In the genomic region with DNA sequence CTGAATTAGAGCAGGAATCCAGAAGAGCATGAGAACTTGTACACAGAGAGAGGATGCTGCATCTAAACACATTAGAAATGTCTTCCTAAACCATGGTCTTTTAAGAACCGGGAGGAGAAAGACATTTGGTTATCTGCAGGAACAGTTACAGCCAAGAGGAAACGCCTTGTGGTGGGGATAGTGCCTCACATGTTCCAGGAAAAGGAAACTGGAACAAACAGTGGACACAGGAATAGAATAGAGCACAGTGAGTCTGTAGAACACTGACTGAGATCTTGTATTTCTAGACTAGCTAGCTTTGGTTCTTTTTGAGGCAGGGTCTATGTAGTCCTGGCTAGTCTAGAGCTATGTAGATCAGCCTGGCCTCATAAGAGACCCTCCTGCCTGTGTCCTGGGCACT, we compare ENCODE assay signal across 14 mouse cellular contexts. TPM values are rescaled to one million over a fixed set of nuclear protein-coding genes. Genes with fewer than 3 reads are reported as not detected.
DNase-seq lines count a peak whose midpoint lies in the region; ATAC-seq and TF ChIP-seq lines count a peak whose summit lies in the region.
"Had no signal": no experiment of that assay in that cellular context is flagged by ENCODE, and none has a peak within 500 bp of the region (broad histone marks: within the 10 kb centered on the region; RNA-seq: fewer than 3 reads in every experiment).

No protein-coding gene starts in this region.

- no peak; the same call in 1 of the 2 replicates for TF ChIP-seq CTCF in layer of hippocampus, adult 2 months (conservative IDR thresholded peaks at IDR 0.05)

- H3K4me2 ChIP-seq in heart, embryonic 11.5 days, result no peak overlapping the region
- H3K4me2 ChIP-seq in liver, embryonic 13.5 days, result no peak overlapping the region

- DNase-seq in layer of hippocampus, adult 2 months (ENCODE audit: low spot score in 2 of 2), result no peak
- DNase-seq in layer of hippocampus, adult 8-10 months (ENCODE audit: low spot score in 2 of 2), result no peak
- DNase-seq in liver, embryonic 13.5 days, result no peak
- DNase-seq in skeletal muscle tissue, adult 2 months (ENCODE audit: low read depth, low spot score), result peak; percentile 27
- no peak for DNase-seq in retina, postnatal 1 day
- DNase-seq: adrenal gland, postnatal 25 days; cerebellum, adult 9-11 months; gastrocnemius, postnatal 14 days; kidney, adult 9 months; left cerebral cortex, postnatal 4 days; thymus, postnatal 36 days had no signal

- H3K9me3 ChIP-seq in heart, embryonic 11.5 days (replicated peaks; ENCODE audit: control insufficient read depth, low read length), result no peaks in the 10 kb centered on the region
- no peaks in the 10 kb centered on the region for H3K9me3 ChIP-seq in liver, embryonic 13.5 days (replicated peaks)
- H3K9me3 ChIP-seq: G1E had no signal

- H3K27me3 ChIP-seq in heart, embryonic 11.5 days (ENCODE audit: control insufficient read depth, insufficient read depth, low read length), result no peaks in the 10 kb centered on the region
- H3K27me3 ChIP-seq in liver, embryonic 13.5 days, result no peaks in the 10 kb centered on the region

- H3K27ac ChIP-seq in layer of hippocampus, adult 2 months, result peak overlapping the region; percentile 67; the same call in 1 of the 2 replicates
- H3K27ac ChIP-seq in heart, embryonic 11.5 days (ENCODE audit: low read depth, low read length), result peak overlapping the region; percentile 18
- peak overlapping the region; percentile 63 for H3K27ac ChIP-seq in liver, embryonic 13.5 days

- no peak overlapping the region for H3K4me3 ChIP-seq in layer of hippocampus, adult 2 months
- H3K4me3 ChIP-seq in heart, embryonic 11.5 days (ENCODE audit: low read depth, low read length), result no peak overlapping the region
- no peak overlapping the region for H3K4me3 ChIP-seq in liver, embryonic 13.5 days (replicated peaks)

- peaks cover 40% of the 10 kb centered on the region for H3K36me3 ChIP-seq in heart, embryonic 11.5 days (ENCODE audit: control insufficient read depth, insufficient read depth, low read length)
- peaks cover 95% of the 10 kb centered on the region for H3K36me3 ChIP-seq in liver, embryonic 13.5 days

- 55% methylated on average over 2 of the region's 2 CpGs for WGBS in heart, embryonic 11.5 days (ENCODE audit: insufficient replicate concordance)
- 19% methylated on average over 2 of the region's 2 CpGs for WGBS in liver, embryonic 13.5 days (ENCODE audit: insufficient replicate concordance)

- ATAC-seq in heart, embryonic 11.5 days (replicated peaks; ENCODE audit: insufficient number of reproducible peaks, low FRiP score, low TSS enrichment), result peak; percentile 39; the same call in 1 of the 2 replicates
- ATAC-seq in liver, embryonic 13.5 days (ENCODE audit: low read depth), result peak; percentile 56
- no peak for ATAC-seq in erythroid progenitor cell, adult 5-6 weeks (replicated peaks; ENCODE audit: low FRiP score, poor library complexity, severe bottlenecking)

- no peaks in the 10 kb centered on the region for H3K4me1 ChIP-seq in heart, embryonic 11.5 days (ENCODE audit: control insufficient read depth, insufficient read depth, low read length)
- H3K4me1 ChIP-seq in liver, embryonic 13.5 days (replicated peaks), result peaks cover 33% of the 10 kb centered on the region

- no peak overlapping the region for H3K9ac ChIP-seq in heart, embryonic 11.5 days (ENCODE audit: low read depth, low read length)
- no peak overlapping the region for H3K9ac ChIP-seq in liver, embryonic 13.5 days

RNA-seq across cellular contexts. Expression of a gene that starts 19.2 kb away (rescaled TPM):
- total RNA-seq in layer of hippocampus, adult 2 months (2021), result 100 to 1,000 TPM; 266 to 269 TPM
- total RNA-seq in layer of hippocampus, adult 8-10 months (2022), result 100 to 1,000 TPM; 198 to 253 (median 227) TPM
- polyA plus RNA-seq in heart, embryonic 11.5 days (2014; fragmentation: Nextera tagmentation; extraction: Ambion mirVana), result 769 and 780 TPM in 2 replicates
- polyA plus RNA-seq in liver, embryonic 13.5 days (2015; fragmentation: Nextera tagmentation; extraction: Ambion mirVana), result 342 and 392 TPM in 2 replicates
- total RNA-seq in erythroid progenitor cell, adult 5-6 weeks (2015; ENCODE audit: low replicate concordance), result 250 and 267 TPM in 2 replicates
- 172 and 193 TPM in 2 replicates for total RNA-seq in erythroid progenitor cell, adult 5-6 weeks (2017; ENCODE audit: low replicate concordance)

RNA-seq across cellular contexts. Expression of a gene that starts 20.0 kb away (rescaled TPM):
- under 1 TPM; 0.37 to 0.69 TPM for total RNA-seq in layer of hippocampus, adult 2 months (2021)
- under 1 TPM; 0.18 to 0.41 (median 0.27) TPM for total RNA-seq in layer of hippocampus, adult 8-10 months (2022)
- not detected in 2 replicates for polyA plus RNA-seq in heart, embryonic 11.5 days (2014; fragmentation: Nextera tagmentation; extraction: Ambion mirVana)
- not detected in 2 replicates for polyA plus RNA-seq in liver, embryonic 13.5 days (2015; fragmentation: Nextera tagmentation; extraction: Ambion mirVana)
- not detected in 2 replicates for total RNA-seq in erythroid progenitor cell, adult 5-6 weeks (2015; ENCODE audit: low replicate concordance)
- not detected in 2 replicates for total RNA-seq in erythroid progenitor cell, adult 5-6 weeks (2017; ENCODE audit: low replicate concordance)
- polyA plus RNA-seq: G1E had no signal

RNA-seq across cellular contexts. Expression of a gene that starts 42.5 kb away (rescaled TPM):
- 1 to 10 TPM; 9.6 to 9.9 TPM for total RNA-seq in layer of hippocampus, adult 2 months (2021)
- 10 to 100 TPM in 3 of 4 experiments, 1 to 10 TPM in 1; 9.7 to 13.7 (median 11.7) TPM for total RNA-seq in layer of hippocampus, adult 8-10 months (2022)
- 32.1 and 33.9 TPM in 2 replicates for polyA plus RNA-seq in heart, embryonic 11.5 days (2014; fragmentation: Nextera tagmentation; extraction: Ambion mirVana)
- 9.3 and 9.4 TPM in 2 replicates for polyA plus RNA-seq in liver, embryonic 13.5 days (2015; fragmentation: Nextera tagmentation; extraction: Ambion mirVana)
- total RNA-seq in erythroid progenitor cell, adult 5-6 weeks (2015; ENCODE audit: low replicate concordance), result 0.42 TPM in 1 of 2 replicates, not detected in the other
- 1.8 and 5.6 TPM in 2 replicates for total RNA-seq in erythroid progenitor cell, adult 5-6 weeks (2017; ENCODE audit: low replicate concordance)

RNA-seq across cellular contexts. Expression of a gene that starts 42.7 kb away (rescaled TPM):
- total RNA-seq in layer of hippocampus, adult 2 months (2021), result 10 to 100 TPM; 30.5 to 31.9 TPM
- total RNA-seq in layer of hippocampus, adult 8-10 months (2022), result 10 to 100 TPM; 23.1 to 32.9 (median 25.6) TPM
- polyA plus RNA-seq in heart, embryonic 11.5 days (2014; fragmentation: Nextera tagmentation; extraction: Ambion mirVana), result 33.2 and 34.7 TPM in 2 replicates
- polyA plus RNA-seq in liver, embryonic 13.5 days (2015; fragmentation: Nextera tagmentation; extraction: Ambion mirVana), result 16.1 and 16.5 TPM in 2 replicates
- total RNA-seq in erythroid progenitor cell, adult 5-6 weeks (2015; ENCODE audit: low replicate concordance), result 1.4 and 2.1 TPM in 2 replicates
- 2.5 and 2.6 TPM in 2 replicates for total RNA-seq in erythroid progenitor cell, adult 5-6 weeks (2017; ENCODE audit: low replicate concordance)

RNA-seq across cellular contexts. Expression of a gene that starts 45.1 kb away (rescaled TPM):
- total RNA-seq in layer of hippocampus, adult 2 months (2021), result 10 to 100 TPM; 14.7 to 16.0 TPM
- total RNA-seq in layer of hippocampus, adult 8-10 months (2022), result 10 to 100 TPM; 16.9 to 23.9 (median 22.6) TPM
- 69.3 and 70.9 TPM in 2 replicates for polyA plus RNA-seq in heart, embryonic 11.5 days (2014; fragmentation: Nextera tagmentation; extraction: Ambion mirVana)
- 87.9 and 92.5 TPM in 2 replicates for polyA plus RNA-seq in liver, embryonic 13.5 days (2015; fragmentation: Nextera tagmentation; extraction: Ambion mirVana)
- 59.5 and 78.9 TPM in 2 replicates for total RNA-seq in erythroid progenitor cell, adult 5-6 weeks (2015; ENCODE audit: low replicate concordance)
- total RNA-seq in erythroid progenitor cell, adult 5-6 weeks (2017; ENCODE audit: low replicate concordance), result 19.3 and 43.4 TPM in 2 replicates
